Mouse (Mus musculus) liver, embryonic 14.5 days (tissue): ENCODE results near the gene Hmgb1. TPM values are rescaled to one million over a fixed set of nuclear protein-coding genes. Genes with fewer than 3 reads are reported as not detected.

Source experiments
- ATAC-seq: fragments of 200-750 bp; cut with Nextera tagmentation; 2 replicates; pipeline ENCODE4 v1.8.0; 2017; ENCODE audit warnings: moderate number of reproducible peaks, mild to moderate bottlenecking, moderate library complexity; ENCODE audit not compliant: insufficient read depth
- DNase-seq, 3 experiments: peaks; one replicate each; pipeline ENCODE4 v3.0.0-alpha.2; 2012 to 2013; ENCODE audit warnings: low read depth in 3 of 3, low spot score in 3 of 3
- H3K27ac ChIP-seq: fragments of 300-500 bp; sonication (generic); 2 replicates; pipeline ENCODE4 v1.5.1; 2014; ENCODE audit warnings: moderate library complexity, mild to moderate bottlenecking, control low read depth, inconsistent platforms
- H3K27me3 ChIP-seq: fragments of 300-500 bp; sonication (generic); 2 replicates; pipeline ENCODE4 v1.6.1; 2014; ENCODE audit warnings: mild to moderate bottlenecking, low read length, moderate library complexity; ENCODE audit not compliant: control insufficient read depth, insufficient read depth
- H3K36me3 ChIP-seq: fragments of 300-500 bp; sonication (generic); replicated peaks from 2 replicates; pipeline ENCODE4 v1.6.1; 2014; ENCODE audit warnings: low read depth; ENCODE audit not compliant: control insufficient read depth, insufficient read depth
- H3K4me1 ChIP-seq, 2 experiments: fragments of 200-500 bp in 1 of 2; fragments of 300-500 bp in 1 of 2; sonication (generic) in 1 of 2; replicated peaks; 2 replicates each; pipeline ENCODE4 v1.6.1; 2012 to 2014; ENCODE audit warnings: antibody characterized with exemption in 1 of 2, inconsistent platforms in 1 of 2, low read length in 1 of 2; ENCODE audit not compliant: control insufficient read depth in 2 of 2, insufficient read depth in 2 of 2
- H3K4me2 ChIP-seq: fragments of 300-500 bp; sonication (generic); 2 replicates; pipeline ENCODE4 v1.6.1; 2014; ENCODE audit warnings: low read depth, mild to moderate bottlenecking, control low read depth, moderate library complexity
- H3K4me3 ChIP-seq, 2 experiments: fragments of 200-500 bp in 1 of 2; fragments of 300-500 bp in 1 of 2; sonication (generic) in 1 of 2; 2 replicates each; pipeline ENCODE4 v1.5.1; 2012 to 2014; ENCODE audit warnings: low read depth in 2 of 2, low read length in 2 of 2, mild to moderate bottlenecking in 2 of 2, control low read depth in 1 of 2, inconsistent platforms in 1 of 2, moderate library complexity in 1 of 2; ENCODE audit not compliant: insufficient read depth in 1 of 2
- H3K9ac ChIP-seq: fragments of 300-500 bp; sonication (generic); replicated peaks from 2 replicates; pipeline ENCODE4 v1.6.1; 2014; ENCODE audit warnings: mild to moderate bottlenecking, control low read depth, moderate library complexity
- H3K9me3 ChIP-seq: fragments of 300-500 bp; sonication (generic); 2 replicates; pipeline ENCODE4 v1.6.1; 2016; ENCODE audit warnings: low read length, mixed read lengths; ENCODE audit not compliant: control insufficient read depth
- CTCF ChIP-seq: IDR thresholded peaks from 2 replicates; pipeline ENCODE4 v1.5.1; 2016; ENCODE audit warnings: antibody characterized with exemption, low read depth, control low read depth
- EP300 ChIP-seq: IDR thresholded peaks from 2 replicates; pipeline ENCODE4 v1.6.1; 2016; ENCODE audit warnings: antibody characterized with exemption, low read depth
- WGBS: fragments of 180-500 bp; shearing (Covaris S2); extraction: QIAGEN DNeasy Blood & Tissue Kit; methylation state at CpG from one replicate; pipeline ENCODE4 v1.1.7; 2014; ENCODE audit not compliant: insufficient replicate concordance; 5-methylcytosine and 5-hydroxymethylcytosine counted together
- polyA plus RNA-seq, 2 experiments: library from polyadenylated mRNA; depleted of rRNA in 1 of 2; stranded (reverse) in 1 of 2; unstranded in 1 of 2; fragments of >200 nt; fragmentation: Nextera tagmentation in 1 of 2; extraction: Ambion mirVana in 1 of 2; gene quantifications; 2 replicates each; pipeline versions ENCODE4 v1.2.1 to v1.2.3; 2012 to 2014

Hmgb1 gene
- polyA plus RNA-seq (2012; rRNA removed), result 63.4 and 176 TPM in 2 replicates
- polyA plus RNA-seq (2014; fragmentation: Nextera tagmentation; extraction: Ambion mirVana), result 553 and 555 TPM in 2 replicates

DNA sequence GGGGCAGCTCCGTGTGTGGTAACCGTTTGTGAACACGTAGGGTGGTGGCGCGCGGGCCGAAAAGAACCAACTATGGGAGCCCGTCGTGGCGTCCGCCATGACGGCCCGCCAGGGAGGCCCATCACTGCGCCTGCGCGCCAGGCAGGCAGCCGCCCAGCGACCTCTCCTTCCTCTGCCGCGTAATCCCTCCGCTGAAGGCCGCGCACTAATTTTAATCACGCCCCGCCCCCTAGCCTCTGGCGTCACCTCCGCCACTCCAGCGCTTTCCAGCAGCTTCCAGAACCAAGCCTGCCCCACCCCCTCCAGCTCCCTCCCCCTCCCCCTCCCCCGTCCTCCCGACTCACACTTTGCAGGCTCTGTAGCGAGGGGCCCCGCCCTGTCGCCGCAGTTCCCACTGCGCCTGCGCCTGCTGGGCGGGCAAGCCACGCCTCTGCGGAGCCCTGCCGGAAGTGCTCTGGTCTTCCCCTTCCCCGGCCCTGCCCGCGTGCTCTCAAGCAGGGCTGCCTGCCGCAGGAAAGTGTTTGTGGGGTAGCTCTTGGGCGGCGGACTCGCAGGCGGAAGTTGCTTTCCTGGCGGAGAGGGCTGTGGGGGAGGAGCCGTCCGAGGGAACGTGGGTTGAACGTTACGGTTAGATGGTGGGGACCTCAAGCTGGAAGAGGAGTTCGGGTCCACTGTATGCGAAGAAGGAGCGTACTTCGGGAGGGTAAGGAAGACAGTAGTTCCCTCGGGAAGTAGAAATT, at the start of gene Hmgb1, which contains the start of gene Uspl1:
Gene Hmgb1 (minus strand): TSS at position 386 of the 740 bp plus-strand sequence.
Gene Uspl1 (plus strand): TSS at position 247 of the 740 bp plus-strand sequence.
- Histone ChIP-seq H3K4me3 (peak within 1 kb of the TSS; percentile 84 to 99), H3K27me3 (no peaks in the 10 kb centered on the region), H3K36me3 (peaks cover 5% of the 10 kb centered on the region), H3K27ac (peak within 1 kb of the TSS; percentile 97), H3K9me3 (no peaks in the 10 kb centered on the region), H3K4me2 (peak within 1 kb of the TSS; percentile 83), H3K4me1 (peaks cover 16 to 18% of the 10 kb centered on the region in 2 experiments), H3K9ac (peak within 1 kb of the TSS; percentile 98)
- DNase-seq (peak; percentile 95 to 97 (median 96)), ATAC-seq (peak; percentile 91)
- TF ChIP-seq EP300 (peak; percentile 42; the same call in 1 of the 2 replicates), CTCF (0 out of 2 replicates have a peak, but pooled peaks have one; percentile 12)
- 0% methylated on average over 58 of the region's 59 CpGs for WGBS

DNA sequence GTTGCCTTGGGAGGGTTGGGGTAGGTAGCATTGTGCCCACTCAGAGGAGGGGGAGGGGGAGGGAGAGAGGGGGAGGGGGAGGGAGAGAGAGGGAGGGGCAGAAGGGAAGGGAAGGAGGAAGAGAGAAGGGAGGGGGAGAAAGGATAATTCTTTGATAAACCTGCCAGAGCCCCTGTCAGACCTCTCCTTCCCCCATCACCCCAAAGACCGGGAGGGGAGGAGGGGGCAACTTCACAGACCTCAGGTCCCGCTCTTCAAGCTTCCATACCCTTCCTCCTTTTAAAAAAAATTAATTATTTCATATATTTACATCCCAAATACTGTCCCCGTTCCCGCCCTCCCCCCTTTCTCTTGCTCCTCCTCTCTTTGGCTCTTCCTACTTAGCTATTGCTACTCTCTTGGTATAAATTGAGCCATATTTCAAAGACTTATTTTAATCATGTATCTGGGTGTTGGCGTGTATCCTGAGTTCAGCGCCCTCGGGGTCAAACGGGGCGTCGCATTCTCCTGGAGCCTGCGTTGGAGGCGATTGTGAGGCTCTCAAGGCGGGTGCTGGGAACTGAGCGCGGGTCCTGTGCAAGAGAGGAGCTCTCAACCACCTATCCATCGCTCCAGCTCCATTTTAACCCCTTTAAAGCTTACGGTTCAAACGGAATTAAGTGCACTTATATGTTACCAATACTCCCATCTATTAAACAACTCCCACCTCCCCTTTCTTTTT, 45.5 kb upstream of the Hmgb1 start:
- Histone ChIP-seq H3K36me3 (no peaks in the 10 kb centered on the region), H3K4me1 (peaks cover 0 to 9% of the 10 kb centered on the region in 2 experiments; a peak in 2 of 4 replicates), H3K27ac (no peak overlapping the region), H3K4me2 (peak overlapping the region; percentile 69), H3K4me3 (peak overlapping the region; percentile 55 to 62), H3K27me3 (no peaks in the 10 kb centered on the region), H3K9ac (no peak overlapping the region), H3K9me3 (no peaks in the 10 kb centered on the region)
- DNase-seq (no peak), ATAC-seq (no peak)
- TF ChIP-seq EP300, result no peak
- TF ChIP-seq CTCF, result no peak
- 71% methylated on average over 18 of the region's 18 CpGs for WGBS

DNA sequence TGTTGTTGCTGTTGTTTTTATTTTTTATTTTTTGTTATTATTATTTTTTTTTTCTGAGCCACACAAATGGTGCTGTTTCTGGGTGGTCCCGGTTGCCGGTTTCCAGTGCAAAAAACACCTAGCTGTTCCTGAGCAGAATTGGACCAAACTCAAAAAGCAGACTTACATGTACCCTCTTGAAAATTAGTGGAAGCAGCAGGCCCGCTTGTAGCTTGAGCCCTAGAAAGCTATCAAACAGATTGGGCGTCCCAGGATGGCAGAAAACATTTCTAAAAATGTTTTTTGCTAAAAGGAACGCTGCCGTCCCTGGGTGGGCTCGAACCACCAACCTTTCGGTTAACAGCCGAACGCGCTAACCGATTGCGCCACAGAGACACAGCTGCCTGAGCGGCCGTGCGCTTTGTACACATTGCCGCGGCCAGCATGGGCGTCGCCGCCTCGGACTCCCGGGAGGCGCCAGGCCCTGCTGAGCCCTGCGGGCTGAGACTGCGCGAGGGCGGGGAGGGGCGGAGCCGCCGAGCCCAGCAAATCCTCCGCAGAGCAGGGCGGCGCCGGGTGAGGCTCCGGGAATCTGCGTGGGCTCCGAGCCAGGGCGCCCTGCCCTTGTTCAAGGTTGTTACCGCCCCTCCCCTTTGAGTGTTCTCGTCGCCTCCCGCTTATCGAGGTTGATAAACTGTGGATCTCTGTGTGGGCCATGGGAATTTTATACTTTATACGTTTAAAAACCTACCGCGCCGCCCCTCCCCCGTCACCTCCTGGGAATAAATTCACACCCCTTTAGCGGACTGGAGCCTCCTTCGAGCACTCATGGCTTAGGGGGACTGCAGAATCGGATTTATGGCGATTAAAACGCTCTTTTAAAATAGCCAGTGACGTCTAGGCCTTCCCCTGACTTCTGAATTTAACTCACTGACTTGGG, 44.7 kb upstream of the Hmgb1 start:
- ATAC-seq (peak; percentile 100), DNase-seq (peak; percentile 87 to 92 (median 87))
- H3K4me1 ChIP-seq, result peaks cover 0 to 9% of the 10 kb centered on the region in 2 experiments; a peak in 2 of 4 replicates
- TF ChIP-seq EP300 (peak; percentile 50; the same call in 1 of the 2 replicates), CTCF (0 out of 2 replicates have a peak, but pooled peaks have one; percentile 20)
- peak overlapping the region; percentile 55 to 62 for H3K4me3 ChIP-seq
- H3K9me3 ChIP-seq, result no peaks in the 10 kb centered on the region
- peak overlapping the region; percentile 15; the same call in 1 of the 2 replicates for H3K27ac ChIP-seq
- no peaks in the 10 kb centered on the region for H3K36me3 ChIP-seq
- WGBS, result 3% methylated on average over 55 of the region's 55 CpGs
- H3K27me3 ChIP-seq, result no peaks in the 10 kb centered on the region
- peak overlapping the region; percentile 69 for H3K4me2 ChIP-seq
- H3K9ac ChIP-seq, result peak overlapping the region; percentile 48

DNA sequence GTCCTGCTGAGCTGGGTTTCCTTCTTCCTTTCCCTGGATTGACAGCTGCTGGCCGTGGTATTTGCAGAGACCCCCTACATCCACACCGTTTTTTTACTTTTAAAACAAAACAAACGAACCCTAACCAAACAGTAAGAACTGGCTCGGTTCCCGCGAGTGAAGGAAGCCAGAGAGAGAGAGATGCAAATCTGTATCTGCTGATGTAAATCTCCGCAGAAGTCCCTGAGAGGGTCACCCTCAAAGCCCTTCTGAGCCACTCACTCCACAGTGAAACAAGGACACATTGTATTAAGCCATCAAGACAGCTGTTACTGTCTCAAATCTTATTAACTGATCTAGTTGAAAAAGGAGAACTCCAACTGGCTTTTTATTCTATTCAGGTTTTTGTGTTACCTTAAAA, 40.4 kb upstream of the Hmgb1 start:
- Histone ChIP-seq H3K9me3 (no peaks in the 10 kb centered on the region), H3K4me3 (no peak overlapping the region), H3K4me2 (no peak overlapping the region), H3K36me3 (no peaks in the 10 kb centered on the region), H3K4me1 (peaks cover 7 to 12% of the 10 kb centered on the region in 2 experiments; a peak in 3 of 4 replicates), H3K27ac (no peak overlapping the region), H3K9ac (no peak overlapping the region), H3K27me3 (no peaks in the 10 kb centered on the region)
- DNase-seq (no peak), ATAC-seq (no peak)
- 29% methylated on average over 7 of the region's 7 CpGs for WGBS
- no peak for TF ChIP-seq EP300
- TF ChIP-seq CTCF, result no peak
